Mouse (Mus musculus) forebrain, embryonic 12.5 days (tissue): ENCODE measurements at regions not wholly inside any gene's neighbourhood (a gene's known extent, or its start where the extent isn't known, plus 50 kb on each side); places are given as distances from the start of the nearest gene placed in this dataset.

ENCODE experiments used
- ATAC-seq: fragments of 200-750 bp; cut with Nextera tagmentation; 2 replicates; pipeline ENCODE4 v1.8.0; 2017; ENCODE audit warnings: moderate TSS enrichment; ENCODE audit not compliant: low FRiP score
- H3K27ac ChIP-seq: fragments of 300-500 bp; sonication (generic); 2 replicates; pipeline ENCODE4 v1.5.1; 2016; ENCODE audit warnings: mild to moderate bottlenecking
- H3K27me3 ChIP-seq: fragments of 300-500 bp; sonication (generic); 2 replicates; pipeline ENCODE4 v1.6.1; 2016; ENCODE audit warnings: mild to moderate bottlenecking
- H3K36me3 ChIP-seq: fragments of 300-500 bp; sonication (generic); replicated peaks from 2 replicates; pipeline ENCODE4 v1.6.1; 2016; ENCODE audit warnings: mild to moderate bottlenecking
- H3K4me1 ChIP-seq: fragments of 300-500 bp; sonication (generic); 2 replicates; pipeline ENCODE4 v1.6.1; 2016
- H3K4me2 ChIP-seq: fragments of 300-500 bp; sonication (generic); 2 replicates; pipeline ENCODE4 v1.6.1; 2016; ENCODE audit warnings: mild to moderate bottlenecking, moderate library complexity
- H3K4me3 ChIP-seq: fragments of 300-500 bp; sonication (generic); replicated peaks from 2 replicates; pipeline ENCODE4 v1.5.1; 2016; ENCODE audit warnings: mild to moderate bottlenecking
- H3K9ac ChIP-seq: fragments of 300-500 bp; sonication (generic); 2 replicates; pipeline ENCODE4 v1.6.1; 2016; ENCODE audit warnings: mild to moderate bottlenecking
- H3K9me3 ChIP-seq: fragments of 300-500 bp; sonication (generic); 2 replicates; pipeline ENCODE4 v1.6.1; 2016
- WGBS: fragments of 180-500 bp; shearing (Covaris S2); methylation state at CpG from one replicate; pipeline ENCODE4 v1.1.7; 2016; 5-methylcytosine and 5-hydroxymethylcytosine counted together

DNA sequence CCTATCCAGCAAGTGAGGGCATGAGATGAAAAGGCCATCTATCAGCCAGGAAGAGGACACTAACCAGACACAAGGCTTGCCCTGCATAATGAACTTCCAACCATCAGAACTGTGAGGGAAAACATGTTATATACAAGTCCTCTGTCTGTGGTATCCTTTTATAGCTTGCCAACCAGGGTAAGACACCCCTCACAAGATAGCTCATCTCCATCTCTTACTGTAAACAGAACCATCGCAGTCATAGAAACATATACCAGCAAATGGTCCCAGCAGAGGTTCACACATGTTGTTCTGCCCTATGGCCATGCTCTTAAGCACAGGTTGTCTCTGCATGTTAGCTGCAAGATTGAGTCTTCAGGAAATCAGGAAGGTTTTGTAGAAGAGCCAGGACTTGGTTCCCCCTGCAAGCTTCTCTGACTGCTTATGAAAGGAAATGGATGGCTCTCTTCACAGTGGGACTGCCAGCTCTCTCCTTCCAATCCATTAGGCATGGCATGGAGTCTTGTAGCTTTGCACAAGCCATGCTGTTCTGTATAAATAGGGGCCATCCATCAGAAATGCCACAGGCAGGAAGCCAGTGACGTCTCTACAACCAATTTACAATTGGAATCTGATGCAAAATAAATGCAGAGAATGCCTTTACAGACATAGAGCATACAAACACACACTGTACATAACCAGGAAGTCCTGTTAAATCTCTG is 1514.0 kb upstream of the Lrrc6 start:
- H3K27me3 ChIP-seq: no peaks in the 10 kb centered on the region
- WGBS: 74% methylated on average over 2 of the region's 2 CpGs
- H3K4me2 ChIP-seq: no peak overlapping the region
- H3K4me3 ChIP-seq: no peak overlapping the region
- no peak overlapping the region for H3K9ac ChIP-seq
- no peaks in the 10 kb centered on the region for H3K4me1 ChIP-seq
- no peaks in the 10 kb centered on the region for H3K36me3 ChIP-seq
- H3K27ac ChIP-seq: no peak overlapping the region
- no peaks in the 10 kb centered on the region for H3K9me3 ChIP-seq
- ATAC-seq: no peak

DNA sequence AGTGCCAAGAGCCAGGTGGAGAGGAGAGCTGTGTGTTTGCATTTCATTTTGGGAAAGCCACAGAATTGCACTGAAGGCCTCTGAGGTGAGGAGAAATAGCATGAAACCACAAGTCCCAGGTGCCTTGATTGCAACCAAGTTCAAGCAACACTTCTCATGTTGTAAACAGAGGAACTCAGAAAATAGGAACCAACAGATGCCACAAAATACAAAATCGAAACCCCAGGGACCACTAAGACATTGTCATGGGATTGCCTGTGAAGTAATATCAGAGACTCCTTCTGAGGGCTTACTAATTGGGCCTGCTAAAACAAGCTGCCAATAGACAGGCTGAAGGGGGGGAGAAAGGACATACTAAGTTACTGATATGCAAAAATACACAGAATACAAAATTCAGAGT is 1510.5 kb upstream of the Lrrc6 start:
- Histone ChIP-seq H3K36me3 (no peaks in the 10 kb centered on the region), H3K4me1 (no peaks in the 10 kb centered on the region), H3K9me3 (no peaks in the 10 kb centered on the region), H3K4me3 (no peak overlapping the region), H3K27me3 (no peaks in the 10 kb centered on the region), H3K4me2 (no peak overlapping the region), H3K9ac (no peak overlapping the region), H3K27ac (no peak overlapping the region)
- no peak for ATAC-seq
- WGBS: 88% methylated on average over 1 of the region's 1 CpGs

DNA sequence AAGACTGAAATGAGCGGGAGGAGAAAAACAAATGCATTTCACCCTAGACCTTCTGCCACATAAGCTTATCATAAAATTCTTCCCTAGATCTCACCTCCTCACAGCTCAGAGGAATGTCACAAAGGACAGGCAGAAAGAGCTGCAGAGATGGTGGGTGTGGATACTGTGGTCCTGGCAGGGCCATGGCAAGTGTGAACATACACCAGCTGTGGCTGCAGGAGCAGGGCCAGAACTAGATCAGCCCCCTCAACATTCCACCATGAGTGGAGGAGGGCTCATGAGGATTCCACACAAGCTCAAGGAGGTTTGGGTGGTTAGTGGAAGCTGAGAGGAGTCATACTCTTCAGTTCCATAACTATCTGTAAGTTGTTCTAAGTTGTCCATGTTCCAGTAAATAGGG is 1509.5 kb upstream of the Lrrc6 start:
- Histone ChIP-seq H3K4me2 (no peak overlapping the region), H3K4me3 (no peak overlapping the region), H3K4me1 (no peaks in the 10 kb centered on the region), H3K9me3 (no peaks in the 10 kb centered on the region), H3K27ac (no peak overlapping the region), H3K9ac (no peak overlapping the region), H3K27me3 (no peaks in the 10 kb centered on the region), H3K36me3 (no peaks in the 10 kb centered on the region)
- ATAC-seq: no peak
- WGBS: 93% methylated on average over 1 of the region's 1 CpGs

DNA sequence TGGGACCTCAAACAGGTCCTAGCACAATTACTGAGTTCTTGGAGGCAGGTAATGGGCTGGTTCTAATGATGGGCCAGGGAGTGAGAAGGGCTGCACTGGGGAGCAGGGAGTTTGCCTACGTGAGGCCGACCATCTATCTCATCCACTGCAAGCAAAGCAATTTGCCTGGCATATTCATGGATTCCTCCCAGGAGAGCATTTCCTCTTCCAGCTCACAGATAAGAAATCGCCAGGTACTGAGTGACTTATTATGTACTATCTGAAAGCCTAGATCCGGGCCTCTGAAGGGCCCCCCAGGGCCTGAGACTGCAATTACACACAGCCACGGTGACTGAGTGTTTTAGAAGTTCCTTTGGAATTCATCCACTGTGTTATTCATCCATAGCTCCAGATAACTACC is 1504.1 kb upstream of the Lrrc6 start:
- WGBS: 78% methylated on average over 5 of the region's 5 CpGs
- no peak overlapping the region for H3K4me3 ChIP-seq
- H3K4me2 ChIP-seq: no peak overlapping the region
- H3K9ac ChIP-seq: no peak overlapping the region
- H3K27ac ChIP-seq: no peak overlapping the region
- H3K36me3 ChIP-seq: no peaks in the 10 kb centered on the region
- H3K27me3 ChIP-seq: no peaks in the 10 kb centered on the region
- ATAC-seq: no peak
- H3K9me3 ChIP-seq: no peaks in the 10 kb centered on the region
- H3K4me1 ChIP-seq: no peaks in the 10 kb centered on the region

DNA sequence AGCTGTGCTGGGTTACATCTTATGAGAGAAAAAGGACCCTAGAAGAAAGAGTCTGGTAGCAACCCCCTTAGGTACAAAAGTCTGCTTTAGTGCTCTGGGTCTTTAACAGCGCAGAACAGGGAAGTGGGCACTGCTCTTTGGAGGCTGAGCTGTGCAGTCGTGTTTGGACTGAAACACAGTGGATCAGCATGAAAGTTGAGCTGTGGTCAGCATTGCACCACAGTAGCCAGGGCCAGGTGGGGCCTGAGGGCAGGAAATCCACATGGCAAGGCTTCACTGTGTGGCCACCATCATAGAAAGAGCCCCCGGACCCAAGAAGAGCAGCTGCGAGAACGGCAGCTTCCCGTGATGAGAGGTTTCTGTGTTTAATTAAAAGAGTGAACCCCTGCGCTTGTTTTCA is 1495.8 kb upstream of the Lrrc6 start:
- no peaks in the 10 kb centered on the region for H3K9me3 ChIP-seq
- H3K9ac ChIP-seq: no peak overlapping the region
- H3K36me3 ChIP-seq: no peaks in the 10 kb centered on the region
- H3K27ac ChIP-seq: no peak overlapping the region
- H3K4me2 ChIP-seq: no peak overlapping the region
- H3K4me1 ChIP-seq: no peaks in the 10 kb centered on the region
- H3K4me3 ChIP-seq: no peak overlapping the region
- no peaks in the 10 kb centered on the region for H3K27me3 ChIP-seq
- WGBS: 70% methylated on average over 7 of the region's 7 CpGs
- ATAC-seq: no peak

DNA sequence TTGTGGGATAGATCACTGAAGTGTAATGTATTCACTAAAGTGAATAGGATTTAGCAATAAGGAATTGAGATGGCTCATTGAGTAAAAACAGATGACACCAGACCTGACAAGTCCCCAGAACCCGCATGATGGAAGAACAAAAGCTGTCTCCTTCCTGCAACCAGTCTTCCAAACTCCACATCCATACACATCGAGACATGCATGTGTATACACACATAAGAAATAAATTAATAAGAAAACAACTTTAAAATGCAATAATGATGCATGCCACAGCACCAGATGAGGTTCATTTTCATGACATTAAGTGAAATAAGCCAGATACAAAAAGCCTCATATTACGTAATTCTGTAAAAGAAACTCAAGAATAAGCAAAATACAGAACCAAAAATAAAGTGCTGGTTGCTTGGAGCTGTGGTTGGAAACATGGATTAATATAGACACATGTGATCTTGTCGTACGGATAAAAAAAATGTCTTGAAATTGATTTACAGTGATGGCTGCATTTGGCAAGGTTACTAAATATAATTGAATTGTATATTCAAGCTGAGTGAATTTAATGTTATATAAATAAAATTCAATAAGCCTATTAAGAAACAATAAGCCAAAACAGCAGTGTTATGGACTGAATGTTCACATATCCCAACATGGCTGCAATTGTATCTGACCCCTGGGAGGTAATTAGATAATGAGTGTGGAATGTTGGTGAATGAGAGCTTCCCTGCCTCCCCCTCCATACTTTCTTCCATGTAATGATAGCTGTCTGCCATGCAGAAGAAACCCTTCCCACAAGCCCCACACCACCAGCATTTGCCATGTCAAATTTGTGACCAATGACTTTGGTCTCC is 1488.9 kb upstream of the Lrrc6 start:
- 85% methylated on average over 5 of the region's 5 CpGs for WGBS
- H3K27me3 ChIP-seq: no peaks in the 10 kb centered on the region
- H3K9ac ChIP-seq: no peak overlapping the region
- no peaks in the 10 kb centered on the region for H3K4me1 ChIP-seq
- no peak overlapping the region for H3K27ac ChIP-seq
- no peaks in the 10 kb centered on the region for H3K9me3 ChIP-seq
- H3K4me3 ChIP-seq: no peak overlapping the region
- no peaks in the 10 kb centered on the region for H3K36me3 ChIP-seq
- ATAC-seq: no peak
- no peak overlapping the region for H3K4me2 ChIP-seq

DNA sequence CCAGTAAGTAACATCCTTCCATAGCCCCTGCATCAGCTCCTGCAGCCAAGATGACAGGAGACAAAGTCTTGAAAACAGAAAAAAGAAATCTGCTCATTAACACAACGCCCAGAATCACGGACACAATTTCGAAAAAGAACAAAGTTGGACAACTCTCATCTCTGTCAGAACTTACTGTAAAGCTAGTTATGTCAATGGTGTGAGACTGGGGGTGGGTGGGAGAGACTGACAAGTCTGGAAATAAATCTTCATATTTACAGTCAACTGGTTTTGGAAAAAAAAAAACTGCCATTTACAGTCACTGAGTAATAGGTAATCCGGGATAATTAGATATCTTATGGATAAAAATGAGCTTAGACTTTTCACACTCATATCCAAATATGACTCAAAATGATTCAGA is 1487.2 kb upstream of the Lrrc6 start:
- Histone ChIP-seq H3K27me3 (no peaks in the 10 kb centered on the region), H3K9me3 (no peaks in the 10 kb centered on the region), H3K9ac (no peak overlapping the region), H3K4me1 (no peaks in the 10 kb centered on the region), H3K27ac (no peak overlapping the region), H3K4me2 (no peak overlapping the region), H3K4me3 (no peak overlapping the region), H3K36me3 (no peaks in the 10 kb centered on the region)
- WGBS: 89% methylated on average over 4 of the region's 4 CpGs
- ATAC-seq: no peak

DNA sequence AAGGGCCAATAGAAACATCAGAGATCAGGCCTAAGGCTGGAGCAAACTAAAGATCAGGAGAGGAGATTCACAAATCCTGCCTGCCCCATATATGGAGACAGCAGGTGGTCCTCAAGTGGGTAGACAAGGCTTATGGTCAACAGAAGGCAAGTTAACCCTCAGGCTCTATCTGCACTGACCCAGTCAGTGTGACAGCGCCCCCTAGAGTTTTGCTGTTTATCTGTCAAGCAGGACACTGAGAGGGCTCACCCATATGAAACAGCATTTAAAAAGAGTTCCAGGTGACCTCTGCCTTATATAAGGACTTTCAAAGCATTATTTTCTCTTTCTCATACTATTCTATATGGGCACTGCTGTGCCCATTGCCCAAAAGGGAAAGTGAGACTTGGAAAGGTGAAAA is 1482.5 kb upstream of the Lrrc6 start:
- WGBS: 14% methylated on average over 1 of the region's 1 CpGs

DNA sequence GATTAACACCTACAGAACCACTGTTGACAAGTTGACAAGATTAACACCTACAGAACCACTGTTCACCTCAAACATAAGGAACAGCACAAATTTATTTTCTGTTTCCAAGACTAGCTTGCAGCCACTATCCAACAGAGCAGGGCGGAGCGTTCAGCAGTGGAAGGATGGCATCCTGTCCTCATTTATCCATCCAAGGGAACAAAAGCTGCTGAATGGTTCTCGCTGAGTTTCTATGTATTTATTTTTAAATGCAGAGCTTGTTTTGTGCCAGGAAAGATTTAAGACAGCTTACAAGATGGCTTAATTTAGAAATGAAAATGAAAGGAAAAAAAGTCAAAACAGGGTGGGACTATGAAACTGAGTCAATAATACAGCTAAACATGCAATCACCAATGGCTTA is 1481.2 kb upstream of the Lrrc6 start:
- no peaks in the 10 kb centered on the region for H3K36me3 ChIP-seq
- no peaks in the 10 kb centered on the region for H3K9me3 ChIP-seq
- H3K27ac ChIP-seq: no peak overlapping the region
- ATAC-seq: no peak
- H3K4me2 ChIP-seq: no peak overlapping the region
- no peaks in the 10 kb centered on the region for H3K27me3 ChIP-seq
- no peaks in the 10 kb centered on the region for H3K4me1 ChIP-seq
- H3K9ac ChIP-seq: no peak overlapping the region
- no peak overlapping the region for H3K4me3 ChIP-seq
- WGBS: 90% methylated on average over 3 of the region's 3 CpGs

More for the DNA sequence above, 1482.5 kb upstream of the Lrrc6 start:
- Histone ChIP-seq H3K9ac (no peak overlapping the region), H3K27ac (no peak overlapping the region), H3K4me1 (no peaks in the 10 kb centered on the region), H3K9me3 (no peaks in the 10 kb centered on the region), H3K4me3 (no peak overlapping the region), H3K27me3 (no peaks in the 10 kb centered on the region), H3K36me3 (no peaks in the 10 kb centered on the region), H3K4me2 (no peak overlapping the region)
- ATAC-seq: no peak

DNA sequence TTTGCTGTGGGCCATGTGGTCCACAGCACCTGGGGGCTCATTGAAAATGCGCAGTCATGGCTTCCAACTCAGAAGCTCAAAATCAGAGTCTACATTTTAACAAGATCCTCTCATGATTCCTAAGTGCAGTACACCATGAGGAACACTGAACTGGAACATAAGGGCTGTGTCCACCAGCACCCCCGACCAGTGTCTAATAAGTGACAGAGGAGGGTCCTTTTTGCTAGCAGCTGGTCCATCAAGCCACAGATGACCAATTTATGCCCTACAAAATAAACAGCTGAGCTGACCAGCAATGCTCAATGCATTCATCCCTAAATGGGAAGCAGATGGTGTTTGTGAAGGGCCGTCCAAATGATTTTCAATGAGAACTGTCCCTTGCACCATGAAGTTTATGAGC is 1478.7 kb upstream of the Lrrc6 start:
- no peaks in the 10 kb centered on the region for H3K27me3 ChIP-seq
- no peak overlapping the region for H3K4me2 ChIP-seq
- H3K4me3 ChIP-seq: no peak overlapping the region
- no peaks in the 10 kb centered on the region for H3K4me1 ChIP-seq
- no peak for ATAC-seq
- no peak overlapping the region for H3K27ac ChIP-seq
- no peaks in the 10 kb centered on the region for H3K36me3 ChIP-seq
- no peaks in the 10 kb centered on the region for H3K9me3 ChIP-seq
- H3K9ac ChIP-seq: no peak overlapping the region
- WGBS: 85% methylated on average over 3 of the region's 3 CpGs

DNA sequence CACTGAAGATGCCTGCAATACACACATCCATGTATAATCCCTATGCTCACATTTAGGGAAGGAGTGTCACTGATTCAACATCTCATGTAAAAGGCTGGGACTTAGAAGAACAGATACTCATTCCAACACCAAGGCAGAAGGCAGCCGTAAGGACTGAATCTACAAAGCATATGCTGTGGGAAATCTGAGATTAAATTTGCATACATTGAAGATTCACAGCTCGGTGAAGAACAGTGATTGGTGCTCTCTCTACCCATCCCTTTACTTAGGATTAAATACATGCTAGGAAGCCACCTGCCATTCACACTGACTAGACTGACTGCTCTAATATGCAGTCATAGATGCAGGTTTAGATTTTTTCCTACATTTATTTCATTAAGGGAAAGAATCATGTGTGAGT is 1476.5 kb upstream of the Lrrc6 start:
- Histone ChIP-seq H3K4me2 (no peak overlapping the region), H3K9me3 (no peaks in the 10 kb centered on the region), H3K36me3 (no peaks in the 10 kb centered on the region), H3K9ac (no peak overlapping the region), H3K4me1 (no peaks in the 10 kb centered on the region), H3K27ac (no peak overlapping the region), H3K4me3 (no peak overlapping the region), H3K27me3 (no peaks in the 10 kb centered on the region)
- ATAC-seq: no peak
- 83% methylated on average over 2 of the region's 2 CpGs for whole genome bisulfite sequencing

DNA sequence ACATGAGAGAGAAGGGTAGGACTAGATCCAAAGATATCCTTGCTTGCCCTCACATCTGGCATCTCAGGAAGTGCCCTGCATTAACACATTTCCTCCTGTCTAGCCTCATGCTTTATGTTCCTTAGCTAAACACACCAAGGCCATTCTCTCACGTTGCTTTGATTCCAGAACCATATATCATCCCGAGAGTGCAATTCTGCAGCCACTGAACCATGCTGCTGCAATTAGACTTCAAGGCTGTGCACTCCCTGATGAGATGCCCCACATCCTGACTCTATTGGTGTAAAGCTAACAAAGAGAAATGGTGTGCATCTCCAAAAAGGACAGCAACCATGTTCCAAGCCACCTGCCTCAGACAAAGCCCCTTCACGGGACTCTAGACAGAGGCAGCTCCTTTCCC is 1471.3 kb upstream of the Lrrc6 start:
- no peak for ATAC-seq
- Histone ChIP-seq H3K27me3 (no peaks in the 10 kb centered on the region), H3K4me3 (no peak overlapping the region), H3K27ac (no peak overlapping the region), H3K4me2 (no peak overlapping the region), H3K36me3 (no peaks in the 10 kb centered on the region), H3K4me1 (no peaks in the 10 kb centered on the region), H3K9me3 (no peaks in the 10 kb centered on the region), H3K9ac (no peak overlapping the region)
- WGBS: 82% methylated on average over 3 of the region's 3 CpGs

DNA sequence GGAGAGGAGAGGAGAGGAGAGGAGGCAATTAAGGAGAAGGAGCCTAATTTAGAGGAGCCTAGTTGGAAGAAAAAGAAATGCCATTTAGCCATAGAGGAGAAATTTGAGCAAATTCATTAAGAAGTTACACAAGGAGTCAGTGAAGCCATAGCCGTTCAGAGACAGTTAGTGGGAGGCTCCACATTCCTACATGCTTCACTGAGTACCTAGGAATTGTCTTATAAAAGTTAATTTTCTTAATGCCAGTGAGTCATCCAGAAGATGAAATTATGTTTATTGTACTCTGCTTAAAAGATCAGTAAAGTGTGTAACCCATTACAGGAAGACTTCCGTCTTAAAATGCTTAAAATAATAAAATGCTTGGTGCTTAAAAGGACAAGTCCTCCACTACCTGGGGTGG is 1453.5 kb upstream of the Lrrc6 start:
- no peak overlapping the region for H3K4me3 ChIP-seq
- H3K4me2 ChIP-seq: no peak overlapping the region
- H3K27ac ChIP-seq: no peak overlapping the region
- H3K27me3 ChIP-seq: no peaks in the 10 kb centered on the region
- H3K36me3 ChIP-seq: no peaks in the 10 kb centered on the region
- no peak for ATAC-seq
- no peaks in the 10 kb centered on the region for H3K4me1 ChIP-seq
- no peak overlapping the region for H3K9ac ChIP-seq
- WGBS: 69% methylated on average over 2 of the region's 2 CpGs
- no peaks in the 10 kb centered on the region for H3K9me3 ChIP-seq
